Mouse (Mus musculus) heart, embryonic 13.5 days (tissue): ENCODE data around the gene Abcc6. TPM values are rescaled to one million over a fixed set of nuclear protein-coding genes. Genes with fewer than 3 reads are reported as not detected.
A peak's percentile ranks its signal among the peaks of the same experiment; 100 is the strongest.

Experiments used
- ATAC-seq: fragments of 200-750 bp; cut with Nextera tagmentation; 2 replicates; pipeline ENCODE4 v1.8.0; 2017; ENCODE audit warnings: moderate TSS enrichment; ENCODE audit not compliant: insufficient number of reproducible peaks, low FRiP score, low TSS enrichment; ENCODE audit errors: extremely low read depth
- H3K27ac ChIP-seq: fragments of 300-500 bp; sonication (generic); replicated peaks from 2 replicates; pipeline ENCODE4 v1.5.1; 2015; ENCODE audit warnings: moderate library complexity, mild to moderate bottlenecking, inconsistent platforms
- H3K27me3 ChIP-seq: fragments of 300-500 bp; sonication (generic); replicated peaks from 2 replicates; pipeline ENCODE4 v1.6.1; 2015; ENCODE audit warnings: mild to moderate bottlenecking, inconsistent platforms
- H3K36me3 ChIP-seq: fragments of 300-500 bp; sonication (generic); 2 replicates; pipeline ENCODE4 v1.6.1; 2015; ENCODE audit warnings: mild to moderate bottlenecking, inconsistent platforms
- H3K4me1 ChIP-seq: fragments of 300-500 bp; sonication (generic); 2 replicates; pipeline ENCODE4 v1.6.1; 2015; ENCODE audit warnings: inconsistent platforms
- H3K4me2 ChIP-seq: fragments of 300-500 bp; sonication (generic); 2 replicates; pipeline ENCODE4 v1.6.1; 2015; ENCODE audit warnings: inconsistent platforms, mild to moderate bottlenecking, moderate library complexity
- H3K4me3 ChIP-seq: fragments of 300-500 bp; sonication (generic); 2 replicates; pipeline ENCODE4 v1.5.1; 2015; ENCODE audit warnings: moderate library complexity, mild to moderate bottlenecking, inconsistent platforms
- H3K9ac ChIP-seq: fragments of 300-500 bp; sonication (generic); 2 replicates; pipeline ENCODE4 v1.6.1; 2015; ENCODE audit warnings: inconsistent platforms, mild to moderate bottlenecking, moderate library complexity
- H3K9me3 ChIP-seq: fragments of 300-500 bp; sonication (generic); 2 replicates; pipeline ENCODE4 v1.6.1; 2016; ENCODE audit warnings: inconsistent platforms
- WGBS: fragments of 180-500 bp; shearing (Covaris S2); methylation state at CpG from one replicate; pipeline ENCODE4 v1.1.7; 2015; ENCODE audit warnings: mixed read lengths; 5-methylcytosine and 5-hydroxymethylcytosine counted together
- polyA plus RNA-seq: library from polyadenylated mRNA; unstranded; fragments of >200 nt; fragmentation: Nextera tagmentation; extraction: Ambion mirVana; gene quantifications from 2 replicates; pipeline ENCODE4 v1.2.1, GENCODE M21; 2015

Gene Abcc6
- polyA plus RNA-seq, 1 experiment from 2014 or later = 0.11 TPM

DNA sequence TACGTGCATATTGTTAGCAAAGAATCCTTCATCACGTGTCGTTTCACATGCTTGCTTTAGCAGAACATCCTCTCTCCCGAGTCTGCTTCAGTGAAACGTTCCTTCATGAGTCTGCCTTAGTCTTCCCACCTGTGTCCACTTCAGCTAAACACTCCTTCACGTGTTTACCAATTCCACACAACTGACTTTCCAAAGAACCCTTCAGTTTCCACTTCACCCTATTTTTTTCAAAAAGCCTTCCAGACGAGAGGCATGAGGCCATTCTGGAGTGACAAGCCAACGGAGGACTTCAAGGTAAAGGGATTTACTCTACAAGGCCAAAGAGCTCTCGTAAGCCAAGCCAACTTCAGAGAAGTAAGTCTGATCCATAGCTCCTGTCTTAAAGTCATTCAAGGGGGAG lies 4.7 kb downstream of the Abcc6 start:
- Histone ChIP-seq H3K4me3 (no peak overlapping the region), H3K9ac (no peak overlapping the region), H3K9me3 (no peaks in the 10 kb centered on the region), H3K36me3 (no peaks in the 10 kb centered on the region), H3K27ac (no peak overlapping the region), H3K27me3 (no peaks in the 10 kb centered on the region), H3K4me2 (no peak overlapping the region), H3K4me1 (0 out of 2 replicates have a peak, but pooled peaks cover 4% of the 10 kb centered on the region)
- no peak for ATAC-seq
- WGBS = 63% methylated on average over 9 of the region's 9 CpGs

- Histone ChIP-seq H3K9me3 (no peaks in the 10 kb centered on the region), H3K4me2 (no peak overlapping the region), H3K27ac (no peak overlapping the region), H3K4me3 (no peak overlapping the region), H3K4me1 (peaks cover 5% of the 10 kb centered on the region; the same call in 1 of the 2 replicates), H3K36me3 (no peaks in the 10 kb centered on the region), H3K27me3 (no peaks in the 10 kb centered on the region), H3K9ac (no peak overlapping the region)
- WGBS = 31% methylated on average over 4 of the region's 4 CpGs
- ATAC-seq = no peak
Observed at GRCm38 (mm10) chr7:46021951-46022350, 8.2 kb downstream of the Abcc6 start.

GRCm38 (mm10) chr7:46019594-46019993 lies 10.5 kb downstream of the Abcc6 start:
- H3K9me3 ChIP-seq = no peaks in the 10 kb centered on the region
- no peak for ATAC-seq
- 69% methylated on average over 3 of the region's 3 CpGs for WGBS

GRCm38 (mm10) chr7:46013266-46014010 lies 16.7 kb downstream of the Abcc6 start:
- no peak overlapping the region for H3K4me2 ChIP-seq
- no peak overlapping the region for H3K4me3 ChIP-seq
- H3K36me3 ChIP-seq = no peaks in the 10 kb centered on the region
- peaks cover 3% of the 10 kb centered on the region for H3K27me3 ChIP-seq
- 0 out of 2 replicates have a peak overlapping the region, but pooled peaks have one; percentile 8 for H3K27ac ChIP-seq
- peaks cover 12% of the 10 kb centered on the region for H3K4me1 ChIP-seq
- WGBS = 20% methylated on average over 9 of the region's 9 CpGs
- H3K9me3 ChIP-seq = no peaks in the 10 kb centered on the region
- no peak for ATAC-seq
- H3K9ac ChIP-seq = no peak overlapping the region

More at GRCm38 (mm10) chr7:46019594-46019993, 10.5 kb downstream of the Abcc6 start:
- Histone ChIP-seq H3K4me1 (peaks cover 5% of the 10 kb centered on the region; the same call in 1 of the 2 replicates), H3K27me3 (no peaks in the 10 kb centered on the region), H3K4me3 (no peak overlapping the region), H3K36me3 (no peaks in the 10 kb centered on the region), H3K4me2 (no peak overlapping the region), H3K27ac (no peak overlapping the region), H3K9ac (no peak overlapping the region)

DNA sequence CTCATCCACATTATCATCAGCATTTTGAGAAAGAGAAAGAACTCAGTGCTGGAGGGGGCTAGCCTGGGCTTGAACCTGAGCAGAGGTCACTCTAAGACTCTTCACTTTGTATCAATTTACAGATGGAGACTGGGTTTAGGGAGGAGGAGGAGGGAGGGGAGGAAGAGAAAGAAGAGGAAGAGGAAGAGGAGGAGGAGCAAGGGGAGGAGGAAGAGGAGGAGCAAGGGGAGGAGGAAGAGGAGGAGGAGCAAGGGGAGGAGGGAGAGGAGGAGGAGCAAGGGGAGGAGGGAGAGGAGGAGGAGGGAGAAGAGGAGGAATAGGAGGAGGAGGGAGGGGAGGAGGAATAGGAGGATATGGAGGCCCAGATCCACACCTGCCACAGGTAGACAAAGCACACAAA lies 18.0 kb downstream of the Abcc6 start:
- peaks cover 10% of the 10 kb centered on the region for H3K27me3 ChIP-seq
- no peaks in the 10 kb centered on the region for H3K9me3 ChIP-seq
- H3K4me3 ChIP-seq = no peak overlapping the region
- H3K4me2 ChIP-seq = no peak overlapping the region
- no peak overlapping the region for H3K27ac ChIP-seq
- no peak overlapping the region for H3K9ac ChIP-seq
- ATAC-seq = no peak
- peaks cover 15% of the 10 kb centered on the region for H3K4me1 ChIP-seq
- H3K36me3 ChIP-seq = no peaks in the 10 kb centered on the region

- WGBS = 18% methylated on average over 5 of the region's 5 CpGs
- Histone ChIP-seq H3K4me2 (no peak overlapping the region), H3K27ac (no peak overlapping the region), H3K4me3 (no peak overlapping the region), H3K9me3 (no peaks in the 10 kb centered on the region), H3K27me3 (peaks cover 25% of the 10 kb centered on the region), H3K4me1 (peaks cover 15% of the 10 kb centered on the region), H3K9ac (no peak overlapping the region), H3K36me3 (no peaks in the 10 kb centered on the region)
- ATAC-seq = no peak
Observed at GRCm38 (mm10) chr7:46009578-46009977, 20.5 kb downstream of the Abcc6 start.

- Histone ChIP-seq H3K4me1 (no peaks in the 10 kb centered on the region), H3K36me3 (no peaks in the 10 kb centered on the region), H3K9me3 (no peaks in the 10 kb centered on the region), H3K27me3 (peaks cover 15% of the 10 kb centered on the region), H3K4me3 (no peak overlapping the region), H3K27ac (no peak overlapping the region), H3K9ac (no peak overlapping the region), H3K4me2 (no peak overlapping the region)
- no peak for ATAC-seq
- 54% methylated on average over 4 of the region's 4 CpGs for WGBS
Observed at GRCm38 (mm10) chr7:46002748-46003147, 27.4 kb downstream of the Abcc6 start.

GRCm38 (mm10) chr7:46000577-46000976 lies 29.5 kb downstream of the Abcc6 start:
- Histone ChIP-seq H3K4me2 (no peak overlapping the region), H3K4me3 (no peak overlapping the region), H3K4me1 (no peaks in the 10 kb centered on the region), H3K27me3 (peaks cover 9% of the 10 kb centered on the region), H3K9ac (no peak overlapping the region), H3K36me3 (no peaks in the 10 kb centered on the region), H3K9me3 (no peaks in the 10 kb centered on the region), H3K27ac (no peak overlapping the region)
- 84% methylated on average over 4 of the region's 4 CpGs for WGBS
- no peak for ATAC-seq

- no peaks in the 10 kb centered on the region for H3K4me1 ChIP-seq
- 73% methylated on average over 8 of the region's 8 CpGs for WGBS
- H3K4me3 ChIP-seq = no peak overlapping the region
- H3K9me3 ChIP-seq = no peaks in the 10 kb centered on the region
- 0 out of 2 replicates have a peak, but pooled peaks cover 4% of the 10 kb centered on the region for H3K27me3 ChIP-seq
- no peak overlapping the region for H3K9ac ChIP-seq
- ATAC-seq = no peak
- H3K4me2 ChIP-seq = no peak overlapping the region
- no peak overlapping the region for H3K27ac ChIP-seq
- H3K36me3 ChIP-seq = no peaks in the 10 kb centered on the region
Observed at GRCm38 (mm10) chr7:45992470-45992869, 37.6 kb downstream of the Abcc6 start.

GRCm38 (mm10) chr7:45988344-45988743 lies 41.8 kb downstream of the Abcc6 start:
- no peak overlapping the region for H3K27ac ChIP-seq
- no peak overlapping the region for H3K4me2 ChIP-seq
- H3K9ac ChIP-seq = no peak overlapping the region
- no peak overlapping the region for H3K4me3 ChIP-seq
- no peaks in the 10 kb centered on the region for H3K4me1 ChIP-seq
- H3K27me3 ChIP-seq = 0 out of 2 replicates have a peak, but pooled peaks cover 3% of the 10 kb centered on the region
- H3K36me3 ChIP-seq = no peaks in the 10 kb centered on the region
- 92% methylated on average over 1 of the region's 1 CpGs for WGBS
- ATAC-seq = no peak
- H3K9me3 ChIP-seq = no peaks in the 10 kb centered on the region

DNA sequence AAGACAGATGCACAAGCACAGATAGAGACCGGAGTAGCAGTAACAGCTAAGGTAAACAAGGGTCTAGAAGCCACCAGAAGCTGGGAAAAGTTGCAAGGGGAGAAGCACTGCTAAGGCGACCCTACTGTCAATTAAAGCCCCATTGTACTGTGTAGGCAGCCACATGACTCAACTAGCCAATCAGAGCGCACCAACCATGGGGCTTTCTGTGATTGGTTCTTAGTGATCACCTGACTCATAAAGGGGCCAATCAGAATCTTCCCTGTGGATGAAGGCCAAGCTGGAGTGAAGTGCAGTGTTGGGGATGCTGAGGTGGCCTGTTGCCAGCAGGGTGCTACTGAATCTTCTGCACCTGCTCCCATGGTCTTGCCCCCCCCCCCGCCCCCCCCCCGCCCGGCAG lies 43.2 kb downstream of the Abcc6 start:
- H3K4me3 ChIP-seq = no peak overlapping the region
- H3K27me3 ChIP-seq = 0 out of 2 replicates have a peak, but pooled peaks cover 9% of the 10 kb centered on the region
- no peaks in the 10 kb centered on the region for H3K4me1 ChIP-seq
- no peaks in the 10 kb centered on the region for H3K36me3 ChIP-seq
- H3K9me3 ChIP-seq = no peaks in the 10 kb centered on the region
- no peak for ATAC-seq
- no peak overlapping the region for H3K4me2 ChIP-seq
- WGBS = 69% methylated on average over 6 of the region's 6 CpGs
- no peak overlapping the region for H3K9ac ChIP-seq
- H3K27ac ChIP-seq = no peak overlapping the region

DNA sequence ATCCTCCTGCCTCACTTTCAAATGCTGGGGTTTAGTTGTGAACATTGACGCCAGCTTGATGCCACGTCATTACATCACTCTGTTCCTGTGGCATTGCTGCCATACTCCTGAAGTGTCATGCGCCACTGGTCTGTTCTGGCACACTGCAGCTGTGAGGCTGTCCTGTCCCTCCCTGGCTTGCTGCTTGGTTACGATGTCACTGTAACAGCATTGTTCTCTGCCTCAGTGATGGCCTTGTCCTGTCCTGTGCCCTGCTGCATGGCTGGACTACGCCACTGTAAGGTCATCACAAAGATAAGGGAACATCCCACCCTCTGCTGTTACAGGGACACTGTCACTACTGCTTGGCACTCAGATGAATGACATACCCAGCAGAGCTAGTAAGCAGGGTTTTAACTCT lies 48.5 kb downstream of the Abcc6 start:
- 67% methylated on average over 5 of the region's 5 CpGs for WGBS

More for the DNA sequence above, 48.5 kb downstream of the Abcc6 start:
- Histone ChIP-seq H3K27ac (no peak overlapping the region), H3K4me2 (no peak overlapping the region), H3K4me3 (no peak overlapping the region), H3K27me3 (peaks cover 29% of the 10 kb centered on the region), H3K36me3 (no peaks in the 10 kb centered on the region), H3K9me3 (no peaks in the 10 kb centered on the region), H3K4me1 (no peaks in the 10 kb centered on the region), H3K9ac (no peak overlapping the region)
- no peak for ATAC-seq
